Mouse (Mus musculus) cerebellum, postnatal 4 days (tissue): Measurements from ENCODE around the gene Art4.

Experiments used
- DNase-seq, 2 experiments: peaks; one replicate each; pipeline ENCODE4 v3.0.0; 2022; ENCODE audit warnings: low spot score in 2 of 2, mixed read lengths in 1 of 2

Gene Art4

DNA sequence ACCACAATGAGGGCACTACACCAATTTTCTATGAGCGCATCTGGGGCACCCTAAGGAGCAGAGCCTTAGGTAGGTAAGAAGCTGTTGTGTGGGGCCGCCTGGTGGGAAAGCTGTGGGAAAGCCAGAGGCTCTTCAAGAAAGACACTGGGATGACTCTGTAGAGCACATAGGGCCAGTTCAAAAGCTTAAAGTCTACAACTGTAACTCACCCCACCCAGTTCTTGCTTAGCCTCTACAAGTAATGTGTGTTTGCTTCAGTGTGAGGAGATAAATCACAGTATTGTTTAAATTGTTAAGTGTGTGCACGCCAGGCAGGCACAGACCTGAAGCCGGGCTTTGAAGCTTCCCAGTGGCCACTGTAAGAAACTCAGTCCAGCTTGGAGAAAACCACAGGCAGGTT is 8.6 kb upstream of the Art4 start:
- no peak for DNase-seq

DNA sequence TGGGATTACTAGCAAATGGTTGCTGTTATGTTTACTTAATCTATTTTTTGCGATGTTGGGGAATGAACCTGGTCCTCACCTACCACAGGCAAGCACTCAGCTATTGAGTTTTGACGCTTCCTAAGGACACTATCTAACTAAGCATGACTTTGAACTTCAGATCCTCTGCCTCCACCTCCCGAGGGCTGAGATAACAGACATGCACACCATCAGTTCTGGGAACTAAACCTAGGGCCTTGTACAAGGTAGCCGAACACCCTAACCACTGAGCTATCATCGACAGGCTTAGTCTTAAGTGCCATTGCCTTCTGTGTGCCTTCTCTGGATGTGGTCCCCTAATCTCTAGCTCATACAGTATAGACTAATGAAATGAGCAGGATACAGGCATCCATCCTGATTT is 7.8 kb upstream of the Art4 start:
- DNase-seq, result no peak

DNA sequence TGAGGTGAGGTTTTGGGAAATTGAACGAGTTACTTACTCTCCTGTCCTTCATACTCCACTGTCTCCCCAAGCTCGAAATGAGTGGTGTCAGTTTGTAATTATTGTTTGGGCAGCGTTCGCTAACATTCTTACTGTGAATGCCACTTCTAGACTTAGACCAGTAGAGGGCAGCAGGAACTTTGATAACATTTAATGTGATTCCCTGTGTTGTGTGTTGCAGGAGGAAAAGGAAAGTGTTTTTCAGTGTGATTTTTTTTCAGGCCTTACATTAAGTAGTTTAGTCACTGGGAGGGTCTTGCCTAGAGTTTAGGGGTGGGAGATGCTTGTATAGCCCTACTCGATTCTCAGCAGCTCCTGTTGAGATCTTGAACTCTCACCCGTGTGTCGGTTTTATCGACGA is 3.5 kb upstream of the Art4 start:
- DNase-seq, result no peak

DNA sequence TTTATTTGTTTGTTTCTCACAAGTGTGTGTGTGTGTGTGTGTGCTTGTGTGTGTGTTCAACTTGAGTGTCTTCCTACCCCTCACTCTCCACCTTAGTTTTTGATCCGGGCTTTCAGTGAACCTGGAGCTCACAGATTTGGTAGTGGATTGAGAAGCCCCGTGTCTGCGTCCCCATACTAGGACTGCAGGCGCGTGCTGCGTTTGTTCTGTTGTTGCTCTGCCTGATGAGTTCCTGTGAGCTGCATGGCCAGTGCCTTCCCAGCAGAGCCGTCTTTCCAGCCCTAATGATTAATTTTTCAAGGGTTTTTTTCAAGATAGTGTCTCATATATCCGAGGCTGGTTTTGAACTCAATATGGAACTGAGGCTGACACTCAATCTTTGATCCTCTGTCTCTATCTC is 887 bp upstream of the Art4 start:
- DNase-seq, result no peak

DNA sequence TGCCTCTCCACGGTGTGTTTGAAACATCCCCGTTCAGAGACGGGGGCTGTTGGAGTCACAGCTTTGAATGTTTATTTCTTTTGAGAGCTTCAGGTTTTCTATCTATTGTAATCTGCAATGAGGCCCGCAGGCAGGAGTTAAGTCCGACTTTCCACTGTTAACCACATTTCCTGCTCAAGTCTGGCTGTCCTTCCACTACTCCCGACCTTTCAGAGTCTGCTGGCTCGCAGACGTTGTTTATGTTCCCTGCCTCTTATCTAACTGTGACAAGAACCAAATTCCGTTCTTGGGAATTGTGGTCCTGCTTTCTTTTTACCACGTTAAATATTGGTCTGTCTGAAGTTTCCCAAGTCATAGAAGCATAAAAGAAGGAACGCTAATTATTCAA is 334 bp upstream of the Art4 start:
- no peak for DNase-seq

- DNase-seq, result no peak
Observed at GRCm38 (mm10) chr6:136856071-136856636, 1.4 kb downstream of the Art4 start.

GRCm38 (mm10) chr6:136855183-136855582 is 2.4 kb downstream of the Art4 start:
- DNase-seq, result no peak

DNA sequence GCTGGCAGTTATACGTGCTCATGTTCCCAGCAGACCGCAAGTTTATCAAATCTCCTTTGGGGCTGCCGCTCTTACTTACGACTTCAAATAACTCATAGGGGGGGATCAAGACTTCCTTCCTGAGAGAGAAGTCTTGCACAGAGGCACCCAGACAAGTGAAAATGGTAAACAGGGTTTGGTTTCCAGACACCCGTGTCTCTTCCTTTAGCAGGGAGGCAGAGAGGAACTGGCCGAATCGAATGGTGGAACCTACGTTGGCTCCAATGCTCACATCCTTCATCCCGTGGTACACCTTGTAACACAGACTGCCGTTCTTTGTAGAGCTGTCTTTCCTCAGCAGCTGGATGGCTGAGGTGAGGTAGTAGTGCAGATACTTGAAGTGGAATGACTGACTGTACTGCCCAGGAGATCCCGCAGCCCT is 3.2 kb downstream of the Art4 start:
- DNase-seq, result no peak

- DNase-seq, result no peak
Observed at GRCm38 (mm10) chr6:136852762-136853161, 4.8 kb downstream of the Art4 start.

DNA sequence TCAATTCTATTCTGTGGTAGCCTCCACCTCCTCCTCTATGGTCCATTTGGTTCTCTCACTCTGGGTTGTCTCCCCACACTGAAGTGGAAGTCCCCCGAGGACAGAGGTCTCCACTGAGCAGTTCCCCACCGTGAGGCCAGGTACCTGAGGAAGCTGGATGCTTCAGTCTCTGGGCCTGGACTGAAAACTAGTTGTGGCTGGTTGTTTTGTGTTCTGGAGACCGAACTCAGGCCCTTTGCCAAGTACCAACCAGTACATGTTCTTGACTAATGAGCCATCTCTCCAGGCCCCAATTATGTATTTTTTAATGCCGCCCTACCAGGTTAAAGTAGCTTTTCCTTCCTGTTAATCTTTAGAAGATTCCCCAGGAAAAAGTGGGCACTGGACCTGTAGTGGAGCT is 5.2 kb downstream of the Art4 start:
- no peak for DNase-seq

DNA sequence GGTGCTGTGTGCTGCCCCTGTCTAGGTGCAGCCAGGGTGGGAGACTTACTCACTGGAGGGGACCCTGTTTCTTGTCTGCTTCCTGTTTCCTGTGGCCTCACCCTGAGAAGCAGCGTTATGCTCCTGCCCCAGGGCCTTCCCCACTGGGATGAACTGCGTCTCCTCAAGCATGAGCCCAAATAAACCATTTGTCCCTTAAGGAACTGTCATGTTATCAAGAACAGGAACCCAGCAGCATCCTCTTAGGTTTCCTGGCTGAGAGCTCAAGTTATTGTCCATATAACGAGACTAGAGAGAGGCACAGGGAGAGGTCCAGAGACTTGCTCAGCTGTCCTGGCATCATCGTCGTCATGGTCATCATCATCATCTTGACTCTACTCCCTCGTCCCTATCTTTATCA is 7.3 kb downstream of the Art4 start:
- no peak for DNase-seq

- no peak for DNase-seq
Observed at GRCm38 (mm10) chr6:136848971-136849370, 8.6 kb downstream of the Art4 start.

DNA sequence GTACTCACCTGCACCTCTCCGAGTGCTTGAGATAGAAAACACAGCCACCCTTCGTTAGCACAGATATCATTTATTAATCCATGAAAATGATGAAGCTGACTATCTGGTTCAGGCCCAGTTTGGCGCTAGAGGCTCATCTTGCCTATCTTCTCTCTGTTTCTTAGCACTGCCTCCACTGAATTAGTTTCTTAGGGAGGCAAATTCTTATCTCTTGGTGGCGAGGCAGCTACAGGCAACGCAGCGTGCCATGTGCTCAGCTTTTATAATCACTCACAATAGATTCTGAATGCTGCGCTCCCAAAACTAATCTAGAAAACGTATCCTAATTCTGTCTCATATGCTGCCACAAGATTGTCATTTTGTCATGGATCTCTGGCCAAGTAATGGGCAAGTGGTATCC is 9.1 kb downstream of the Art4 start:
- DNase-seq, result no peak

- peak in 1 of 2 experiments; percentile 23 for DNase-seq
Observed at GRCm38 (mm10) chr6:136847790-136848189, 9.7 kb downstream of the Art4 start.

DNA sequence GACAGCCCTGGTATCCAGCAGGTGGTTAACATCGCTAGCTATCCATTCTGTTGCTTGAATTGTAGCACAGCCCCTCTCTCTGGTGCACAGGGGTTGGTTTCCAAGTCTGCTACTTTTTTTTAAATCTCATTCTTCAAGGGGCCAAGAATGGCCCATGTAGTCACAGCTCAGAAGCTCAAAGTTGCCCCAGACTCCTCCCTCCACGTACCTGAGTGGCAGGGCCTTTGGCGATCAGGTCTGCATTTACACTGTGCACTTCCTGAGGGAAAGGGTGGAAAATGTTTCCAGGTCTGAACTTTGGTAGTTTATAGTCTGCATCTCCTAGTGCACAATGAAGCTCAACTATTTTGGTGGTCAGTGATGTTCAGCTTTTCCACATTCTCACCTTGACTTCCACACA is 10.3 kb downstream of the Art4 start:
- DNase-seq, result no peak

DNA sequence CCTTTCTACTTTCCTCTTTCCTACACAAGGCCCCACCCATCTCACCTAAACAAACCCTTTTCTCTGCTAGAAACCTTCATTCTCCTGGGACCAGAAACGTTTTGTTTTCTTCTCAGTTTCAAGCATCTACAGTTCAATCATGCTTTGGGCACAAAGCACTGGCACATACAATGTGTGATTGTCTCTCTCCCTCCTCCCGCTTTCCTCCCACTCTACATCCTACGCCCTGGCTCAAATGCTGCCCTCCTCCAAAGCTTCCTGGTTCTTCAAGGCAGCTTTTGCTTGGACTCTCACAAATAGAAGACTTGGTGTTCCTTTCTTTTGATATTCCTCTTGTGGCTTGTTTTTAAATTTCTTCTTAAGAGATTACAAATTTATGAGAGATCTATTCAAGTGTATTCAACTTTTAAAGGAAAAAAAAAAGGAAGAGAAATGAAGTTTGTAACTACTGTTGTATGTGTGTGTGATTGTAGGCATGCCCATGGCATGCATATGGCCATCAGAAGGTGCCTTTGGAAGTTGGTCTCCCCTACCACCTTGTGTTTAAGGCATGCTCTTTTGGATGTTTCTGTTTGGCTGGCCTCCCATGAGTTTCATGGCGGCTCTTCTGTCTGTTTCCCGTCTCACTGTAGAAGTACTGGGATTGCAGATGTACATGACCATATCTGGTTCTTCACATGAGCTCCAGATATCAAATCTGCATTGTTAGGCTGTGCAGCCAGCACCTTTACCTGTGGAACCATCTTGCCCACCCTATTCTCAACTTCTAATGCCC is 11.6 kb downstream of the Art4 start:
- no peak for DNase-seq

DNA sequence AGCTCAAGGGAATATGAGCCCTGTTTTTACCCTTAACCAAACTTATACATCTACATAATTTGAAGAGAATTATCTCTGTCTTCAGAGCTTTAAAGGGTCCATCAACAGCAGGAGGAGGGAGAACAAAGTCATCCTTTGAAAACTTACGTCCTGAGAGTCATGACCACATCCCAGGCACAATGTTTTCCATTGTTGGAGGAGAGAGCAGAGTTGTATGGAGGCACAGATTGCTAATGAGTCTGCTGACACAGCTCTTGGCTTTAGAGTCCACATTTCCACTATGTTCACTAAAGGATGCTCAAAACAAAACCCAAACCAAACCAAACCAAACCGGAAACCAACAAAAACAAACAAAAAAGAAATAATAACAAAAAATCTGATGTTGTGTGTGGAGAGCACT is 12.6 kb downstream of the Art4 start:
- no peak for DNase-seq

- no peak for DNase-seq
Observed at GRCm38 (mm10) chr6:136837323-136837722, 20.2 kb downstream of the Art4 start.

GRCm38 (mm10) chr6:136835352-136835751 is 22.2 kb downstream of the Art4 start, which contains the start of gene Smco3:
Smco3 (minus strand) TSS chr6:136835452.
- no peak for DNase-seq

DNA sequence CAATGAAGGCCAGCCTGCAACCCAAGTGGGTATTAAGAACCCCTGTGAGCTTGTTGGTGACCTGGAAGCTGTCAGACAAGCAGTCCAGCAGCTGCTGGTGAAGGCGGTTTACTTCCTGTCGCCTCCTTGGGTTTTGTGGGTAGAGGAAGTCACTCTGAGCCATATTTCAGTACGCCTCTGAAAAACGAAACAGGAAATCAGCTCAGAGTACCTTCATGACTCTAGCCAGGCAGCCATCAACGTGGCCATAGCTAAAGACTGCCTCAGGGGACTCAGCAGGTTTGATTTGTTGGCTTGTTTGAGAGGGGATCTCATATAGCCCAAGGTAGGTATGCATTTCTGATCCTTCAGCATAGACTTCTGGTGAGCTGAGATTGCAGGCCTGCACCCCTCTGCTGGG is 25.8 kb downstream of the Art4 start:
- no peak for DNase-seq

- no peak for DNase-seq
Observed at GRCm38 (mm10) chr6:136828681-136829080, 28.9 kb downstream of the Art4 start.

GRCm38 (mm10) chr6:136827881-136828561 is 29.5 kb downstream of the Art4 start, which contains the start of gene Wbp11:
Wbp11 (minus strand) TSS chr6:136828233.
- peak; percentile 84 to 91 for DNase-seq

DNA sequence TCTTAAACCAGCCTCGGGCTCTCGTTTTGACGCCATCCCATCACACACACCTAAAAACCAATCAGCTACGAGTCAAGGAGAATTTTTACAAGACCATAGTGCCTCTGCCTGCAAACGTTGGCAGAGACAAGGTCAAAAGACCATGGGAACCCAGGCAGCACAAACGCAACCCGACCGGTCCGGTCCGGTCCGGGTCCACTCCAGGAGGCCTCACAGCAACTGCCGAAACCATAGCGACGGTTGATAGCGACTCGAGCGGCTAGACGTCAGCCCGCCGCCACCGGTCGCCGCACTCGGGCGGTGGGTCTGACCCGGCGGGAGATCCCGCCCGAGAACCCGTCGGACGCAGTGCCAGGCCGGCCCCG is 30.0 kb downstream of the Art4 start, which contains the start of gene BC049715:
Gene BC049715, plus strand, starts transcription at position 111 of the 365 bp plus-strand sequence.
- no peak for DNase-seq
